Mouse (Mus musculus) activated CD4-positive, CD25-positive, alpha-beta regulatory T cell, adult 4 months (primary cell): ENCODE measurements around the gene Ifitm6. TPM values are rescaled to one million over a fixed set of nuclear protein-coding genes. Genes with fewer than 3 reads are reported as not detected.
"Not testable (repeated sequence)": the region's sequence is repeated elsewhere in the genome, so short reads cannot be mapped to it uniquely, and the experiment has no call there.

Source experiments
- ATAC-seq: one replicate; pipeline ENCODE4 v1.8.0; 2017
- polyA plus RNA-seq, 2 experiments: library from polyadenylated mRNA; unstranded; fragments of 100-300 nt; shearing (Covaris generic); gene quantifications; one replicate each; pipeline ENCODE4 v1.2.1; 2017

The Ifitm6 gene
- polyA plus RNA-seq, 2 experiments from 2014 or later: 0.70 to 0.92 TPM

DNA sequence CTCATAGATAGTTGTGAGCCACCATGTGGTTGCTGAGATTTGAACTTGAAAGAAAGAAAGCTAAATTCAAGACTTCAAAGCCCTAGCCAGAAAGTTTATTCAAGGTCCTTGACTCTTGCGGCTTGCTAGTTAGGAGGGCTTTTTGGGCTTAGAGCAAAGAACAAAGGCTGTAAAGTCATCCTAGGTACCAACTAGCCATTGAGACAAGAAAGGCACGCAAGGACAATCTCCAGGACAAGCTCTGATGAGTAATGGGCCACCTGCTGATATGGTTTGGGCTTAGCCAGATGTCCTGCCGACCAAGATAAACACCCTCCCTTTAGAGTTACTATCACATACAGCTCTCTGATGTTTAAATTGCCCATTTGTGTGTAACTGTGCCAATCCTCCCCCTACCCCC, 49.0 kb downstream of the Ifitm6 start:
- ATAC-seq: not testable (repeated sequence)

DNA sequence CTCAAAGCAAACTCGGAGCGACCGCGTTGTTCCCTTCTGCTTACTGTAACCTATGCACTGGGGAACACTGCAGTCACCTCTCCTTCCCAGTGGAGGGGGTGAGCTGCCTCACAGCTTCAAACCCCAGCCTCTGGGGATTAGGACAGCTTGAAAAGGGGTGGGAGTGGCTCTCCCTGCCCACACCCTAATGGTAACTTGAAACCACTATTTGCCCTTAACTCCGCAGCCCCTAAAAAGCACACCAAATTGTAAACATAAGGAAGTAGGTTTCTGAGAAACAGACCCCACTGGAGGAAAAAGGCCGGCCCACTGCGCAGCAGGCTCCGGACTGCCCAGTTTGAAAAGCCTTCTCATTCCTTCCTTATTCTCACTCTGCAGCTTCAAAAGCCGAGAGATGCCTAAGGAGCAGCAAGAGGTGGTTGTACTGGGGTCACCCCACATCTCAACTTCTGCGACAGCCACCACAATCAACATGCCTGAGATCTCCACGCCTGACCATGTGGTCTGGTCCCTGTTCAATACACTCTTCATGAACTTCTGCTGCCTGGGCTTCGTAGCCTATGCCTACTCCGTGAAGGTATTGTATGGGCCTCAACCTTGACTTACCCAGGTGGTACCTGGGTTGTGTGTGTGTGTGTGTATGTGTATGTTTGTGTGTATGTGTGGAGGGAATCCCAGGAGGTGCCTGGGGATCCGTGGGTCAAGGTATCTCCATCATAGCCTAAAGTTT, 49.7 kb downstream of the Ifitm6 start:
- no peak for ATAC-seq

DNA sequence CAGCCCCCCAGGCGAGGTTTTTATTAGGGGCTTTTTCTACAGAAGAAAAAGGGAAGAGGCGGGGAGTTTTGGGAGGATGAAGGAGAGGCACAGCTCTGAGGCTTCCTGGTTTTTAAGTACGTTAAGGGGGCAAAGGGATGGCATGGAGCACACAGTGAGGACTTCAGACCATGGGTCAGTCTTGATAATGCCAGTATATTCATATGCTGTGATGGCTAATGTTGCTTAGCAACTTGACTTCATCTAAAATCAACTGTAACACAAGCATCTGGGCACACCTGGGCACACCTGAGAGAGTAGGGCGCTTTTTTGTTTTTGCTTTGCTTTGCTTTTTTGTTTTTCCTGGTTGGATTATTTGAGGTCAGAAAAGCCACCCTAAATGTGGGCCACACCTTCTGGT, 50.8 kb downstream of the Ifitm6 start, which contains the start of gene Ifitm1:
Gene Ifitm1 (plus strand): TSS at position 301 of the 400 bp plus-strand sequence.
- ATAC-seq: no peak

Other genes with a start within 250 kb of the Ifitm6 start
- gene Syce1, start 230.1 kb downstream of the Ifitm6 start, polyA plus RNA-seq: under 1 TPM; 0.33 to 0.38 TPM
- under 1 TPM; 0.13 to 0.23 TPM for gene Zfp941, start 195.7 kb downstream of the Ifitm6 start, polyA plus RNA-seq
- gene Urah, start 182.9 kb downstream of the Ifitm6 start, polyA plus RNA-seq: not detected
- not detected for gene Scgb1c1, start 172.4 kb downstream of the Ifitm6 start, polyA plus RNA-seq
- gene Odf3, start 170.1 kb downstream of the Ifitm6 start, polyA plus RNA-seq: not detected
- not detected for gene Gm45785, start 161.6 kb downstream of the Ifitm6 start, polyA plus RNA-seq
- 10 to 100 TPM; 51.6 to 57.0 TPM for gene Ric8a, start 161.0 kb downstream of the Ifitm6 start, polyA plus RNA-seq
- 10 to 100 TPM; 33.1 to 48.2 TPM for gene Bet1l, start 160.3 kb downstream of the Ifitm6 start, polyA plus RNA-seq
- 100 to 1,000 TPM; 110 to 160 TPM for gene Psmd13, start 136.0 kb downstream of the Ifitm6 start, polyA plus RNA-seq
- 1 to 10 TPM; 5.9 to 8.0 TPM for gene Sirt3, start 135.6 kb downstream of the Ifitm6 start, polyA plus RNA-seq
- not detected for gene Cox8b, start 117.5 kb downstream of the Ifitm6 start, polyA plus RNA-seq
- not detected for gene Nlrp6, start 97.0 kb downstream of the Ifitm6 start, polyA plus RNA-seq
- 10 to 100 TPM; 15.2 to 15.6 TPM for gene Pgghg, start 76.5 kb downstream of the Ifitm6 start, polyA plus RNA-seq
- gene Ifitm5, start 67.6 kb downstream of the Ifitm6 start, polyA plus RNA-seq: not detected
- gene Gm45717, start 62.0 kb downstream of the Ifitm6 start, polyA plus RNA-seq: not detected
- gene Ifitm2, start 61.9 kb downstream of the Ifitm6 start, polyA plus RNA-seq: 100 to 1,000 TPM in 1 of 2 experiments, 10 to 100 TPM in 1; 94.1 to 101 TPM
- 1 to 10 TPM; 4.6 to 7.5 TPM for gene Ifitm1, start 50.7 kb downstream of the Ifitm6 start, polyA plus RNA-seq
- gene Ifitm3, start 7.2 kb downstream of the Ifitm6 start, polyA plus RNA-seq: 10 to 100 TPM; 17.0 to 23.4 TPM
- gene Gm17387, start 11.2 kb upstream of the Ifitm6 start, polyA plus RNA-seq: not detected
- gene B4galnt4, start 43.2 kb upstream of the Ifitm6 start, polyA plus RNA-seq: 10 to 100 TPM in 1 of 2 experiments, 1 to 10 TPM in 1; 6.4 to 11.9 TPM
- 100 to 1,000 TPM; 365 to 380 TPM for gene Pkp3, start 60.3 kb upstream of the Ifitm6 start, polyA plus RNA-seq
- gene Sigirr, start 82.6 kb upstream of the Ifitm6 start, polyA plus RNA-seq: 100 to 1,000 TPM; 163 to 179 TPM
- not detected for gene Ano9, start 99.9 kb upstream of the Ifitm6 start, polyA plus RNA-seq
- gene Ptdss2, start 104.5 kb upstream of the Ifitm6 start, polyA plus RNA-seq: 1 to 10 TPM; 5.2 to 5.3 TPM
- 100 to 1,000 TPM; 117 to 127 TPM for gene Rnh1, start 154.9 kb upstream of the Ifitm6 start, polyA plus RNA-seq
- gene Hras, start 176.1 kb upstream of the Ifitm6 start, polyA plus RNA-seq: 1 to 10 TPM; 1.7 to 4.7 TPM
- 1 to 10 TPM; 1.4 to 1.9 TPM for gene Lrrc56, start 176.2 kb upstream of the Ifitm6 start, polyA plus RNA-seq
- gene Lmntd2, start 196.2 kb upstream of the Ifitm6 start, polyA plus RNA-seq: 1 to 10 TPM; 5.6 to 5.9 TPM
- 10 to 100 TPM in 1 of 2 experiments, 1 to 10 TPM in 1; 8.3 to 14.2 TPM for gene Rassf7, start 197.9 kb upstream of the Ifitm6 start, polyA plus RNA-seq
- 10 to 100 TPM; 51.4 to 60.8 TPM for gene Phrf1, start 210.9 kb upstream of the Ifitm6 start, polyA plus RNA-seq
- 100 to 1,000 TPM in 1 of 2 experiments, 10 to 100 TPM in 1; 92.0 to 108 TPM for gene Irf7, start 248.6 kb upstream of the Ifitm6 start, polyA plus RNA-seq